Mouse (Mus musculus) lung, postnatal 0 days (tissue): ENCODE measurements around the gene Tada2a. TPM values are rescaled to one million over a fixed set of nuclear protein-coding genes. Genes with fewer than 3 reads are reported as not detected.

Experiments
- ATAC-seq: fragments of 200-750 bp; cut with Nextera tagmentation; 2 replicates; pipeline ENCODE4 v1.8.0; 2017; ENCODE audit warnings: moderate library complexity
- DNase-seq: peaks from one replicate; pipeline ENCODE4 v3.0.0-alpha.2; 2016; ENCODE audit warnings: low spot score
- H3K27ac ChIP-seq: fragments of 300-500 bp; sonication (generic); 2 replicates; pipeline ENCODE4 v1.5.1; 2014; ENCODE audit warnings: antibody characterized with exemption, mild to moderate bottlenecking, low read length, mixed read lengths
- H3K27me3 ChIP-seq: fragments of 300-500 bp; sonication (generic); replicated peaks from 2 replicates; pipeline ENCODE4 v1.6.1; 2014; ENCODE audit warnings: low read length, mixed read lengths; ENCODE audit not compliant: insufficient read depth
- H3K36me3 ChIP-seq: fragments of 300-500 bp; sonication (generic); 2 replicates; pipeline ENCODE4 v1.6.1; 2014; ENCODE audit warnings: low read length, mixed read lengths; ENCODE audit not compliant: insufficient read depth
- H3K4me1 ChIP-seq: fragments of 300-500 bp; sonication (generic); 2 replicates; pipeline ENCODE4 v1.6.1; 2014; ENCODE audit warnings: antibody characterized with exemption, low read depth, low read length, mixed read lengths; ENCODE audit not compliant: insufficient read depth
- H3K4me2 ChIP-seq: fragments of 300-500 bp; sonication (generic); replicated peaks from 2 replicates; pipeline ENCODE4 v1.6.1; 2014; ENCODE audit warnings: low read depth, mild to moderate bottlenecking, low read length, moderate library complexity, mixed read lengths
- H3K4me3 ChIP-seq: fragments of 300-500 bp; sonication (generic); 2 replicates; pipeline ENCODE4 v1.5.1; 2014; ENCODE audit warnings: low read depth, low read length
- H3K9ac ChIP-seq: fragments of 300-500 bp; sonication (generic); replicated peaks from 2 replicates; pipeline ENCODE4 v1.6.1; 2014; ENCODE audit warnings: low read depth, mild to moderate bottlenecking
- H3K9me3 ChIP-seq: fragments of 300-500 bp; sonication (generic); 2 replicates; pipeline ENCODE4 v1.6.1; 2016; ENCODE audit warnings: low read length, mixed read lengths
- CTCF ChIP-seq: IDR thresholded peaks from 2 replicates; pipeline ENCODE4 v1.5.1; 2016; ENCODE audit warnings: antibody characterized with exemption, mild to moderate bottlenecking
- EP300 ChIP-seq: IDR thresholded peaks from 2 replicates; pipeline ENCODE4 v1.6.1; 2016; ENCODE audit warnings: antibody characterized with exemption, mild to moderate bottlenecking, control low read depth
- WGBS: fragments of 180-500 bp; shearing (Covaris S2); extraction: QIAGEN DNeasy Blood & Tissue Kit; methylation state at CpG from one replicate; pipeline ENCODE4 v1.1.7; 2014; 5-methylcytosine and 5-hydroxymethylcytosine counted together
- polyA plus RNA-seq: library from polyadenylated mRNA; unstranded; fragments of >200 nt; fragmentation: Nextera tagmentation; extraction: Ambion mirVana; gene quantifications from 2 replicates; pipeline ENCODE4 v1.2.1, GENCODE M21; 2015

Tada2a gene
- polyA plus RNA-seq, 1 experiment from 2014 or later = 15.0 TPM

DNA sequence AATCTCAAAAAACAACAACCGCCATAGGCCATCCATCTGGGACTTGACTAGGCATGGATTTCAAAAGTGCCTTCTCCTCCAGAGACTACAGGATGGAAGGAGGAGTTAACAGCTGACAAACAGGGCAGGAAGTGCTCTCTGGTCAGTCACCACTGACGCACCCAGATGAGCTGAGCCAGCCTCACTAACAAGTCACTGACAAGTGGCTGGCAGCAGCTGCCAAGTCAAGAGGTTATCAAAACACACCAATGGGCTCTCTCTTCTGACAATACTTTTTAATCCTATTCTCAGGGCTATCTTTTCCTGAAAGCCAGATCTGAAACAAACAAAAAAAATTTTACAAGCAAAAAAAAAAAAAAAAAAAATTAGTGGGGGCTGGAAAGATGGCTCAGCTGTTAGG is 66.6 kb downstream of the Tada2a start:
- Histone ChIP-seq H3K4me2 (no peak overlapping the region), H3K4me3 (no peak overlapping the region), H3K9me3 (no peaks in the 10 kb centered on the region), H3K36me3 (no peaks in the 10 kb centered on the region), H3K4me1 (no peaks in the 10 kb centered on the region), H3K27me3 (no peaks in the 10 kb centered on the region), H3K27ac (0 out of 2 replicates have a peak overlapping the region, but pooled peaks have one; percentile 16), H3K9ac (no peak overlapping the region)
- ATAC-seq = peak; percentile 43
- TF ChIP-seq CTCF = no peak
- TF ChIP-seq EP300 = no peak; the same call in 1 of the 2 replicates
- peak; percentile 67 for DNase-seq
- WGBS = 29% methylated on average over 2 of the region's 2 CpGs

DNA sequence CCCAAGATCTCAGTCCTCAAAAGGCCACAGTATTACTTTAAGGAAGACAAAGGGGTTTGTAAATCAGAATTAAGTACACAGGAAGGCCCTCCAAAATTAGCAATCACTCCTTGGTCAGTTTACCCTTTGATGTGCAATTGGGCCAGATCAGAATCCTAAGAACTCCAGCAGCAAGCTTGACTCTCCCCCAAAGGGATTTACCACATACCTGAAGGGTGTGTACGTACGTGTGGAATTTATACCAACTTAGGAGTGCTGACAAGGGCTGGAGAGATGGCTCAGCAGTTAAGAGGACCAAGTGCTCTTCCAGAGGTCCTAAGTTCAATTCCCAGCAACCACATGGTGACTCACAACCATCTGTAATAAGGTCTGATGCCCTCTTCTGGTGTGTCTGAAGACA is 67.5 kb downstream of the Tada2a start:
- WGBS = 63% methylated on average over 2 of the region's 2 CpGs

DNA sequence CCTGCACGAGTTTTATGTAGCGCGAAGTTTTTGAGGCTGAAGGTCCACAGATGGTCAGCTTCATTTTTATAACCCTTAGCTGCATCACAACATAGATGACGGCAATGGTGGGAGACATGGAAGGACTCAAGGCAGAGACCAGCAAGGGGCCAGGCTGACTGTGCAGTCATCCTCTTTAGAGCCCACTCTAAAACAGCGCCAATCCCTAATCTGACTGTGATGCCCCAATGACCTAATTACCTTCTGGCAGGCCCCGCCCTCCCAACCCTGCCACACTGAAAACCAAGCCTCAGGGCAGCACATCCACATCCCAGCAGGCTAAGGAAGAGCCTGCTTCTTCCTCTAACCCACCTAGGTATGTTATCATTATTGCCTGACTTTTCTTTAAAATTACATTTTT is 68.8 kb downstream of the Tada2a start:
- Histone ChIP-seq H3K27me3 (no peaks in the 10 kb centered on the region), H3K36me3 (no peaks in the 10 kb centered on the region), H3K9me3 (no peaks in the 10 kb centered on the region), H3K9ac (no peak overlapping the region), H3K4me2 (no peak overlapping the region), H3K27ac (no peak overlapping the region), H3K4me3 (no peak overlapping the region), H3K4me1 (no peaks in the 10 kb centered on the region)
- ATAC-seq (no peak), DNase-seq (no peak)
- no peak for TF ChIP-seq CTCF
- TF ChIP-seq EP300 = no peak
- 80% methylated on average over 6 of the region's 6 CpGs for WGBS

More for the DNA sequence above, 67.5 kb downstream of the Tada2a start:
- DNase-seq = no peak
- Histone ChIP-seq H3K4me2 (no peak overlapping the region), H3K4me3 (no peak overlapping the region), H3K27me3 (no peaks in the 10 kb centered on the region), H3K36me3 (no peaks in the 10 kb centered on the region), H3K27ac (no peak overlapping the region), H3K9ac (no peak overlapping the region), H3K9me3 (no peaks in the 10 kb centered on the region), H3K4me1 (no peaks in the 10 kb centered on the region)
- TF ChIP-seq EP300 (no peak), CTCF (peak; percentile 10; the same call in 1 of the 2 replicates)
- peak; percentile 57 for ATAC-seq

GRCm38 (mm10) chr11:84059784-84060183 is 69.6 kb downstream of the Tada2a start:
- H3K4me1 ChIP-seq = no peaks in the 10 kb centered on the region
- WGBS = 84% methylated on average over 2 of the region's 2 CpGs
- H3K9ac ChIP-seq = no peak overlapping the region

DNA sequence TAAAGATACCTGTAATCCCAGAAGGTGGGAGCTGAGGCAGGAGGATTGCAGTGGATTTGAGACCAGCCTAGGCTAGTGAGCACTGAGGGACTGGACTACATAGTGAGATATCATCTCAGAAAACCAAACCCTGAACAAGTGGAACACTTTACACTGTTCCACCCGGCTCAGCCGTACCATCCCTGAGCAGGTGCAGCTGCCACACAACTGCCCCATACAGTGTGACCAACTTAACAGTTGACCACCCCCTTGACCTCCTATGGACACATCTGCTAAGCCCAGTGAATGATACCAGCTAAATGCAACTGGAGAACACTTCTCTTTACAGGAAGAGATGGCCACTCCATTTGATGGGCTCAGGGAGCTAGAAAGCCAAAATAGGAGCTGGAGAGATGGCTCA is 72.0 kb downstream of the Tada2a start:
- Histone ChIP-seq H3K9ac (no peak overlapping the region), H3K27ac (no peak overlapping the region), H3K4me1 (no peaks in the 10 kb centered on the region), H3K36me3 (no peaks in the 10 kb centered on the region), H3K9me3 (no peaks in the 10 kb centered on the region), H3K4me3 (no peak overlapping the region), H3K27me3 (no peaks in the 10 kb centered on the region), H3K4me2 (no peak overlapping the region)
- 91% methylated on average over 2 of the region's 2 CpGs for WGBS
- no peak for ATAC-seq
- no peak for DNase-seq
- TF ChIP-seq EP300 = no peak
- no peak for TF ChIP-seq CTCF

More at GRCm38 (mm10) chr11:84059784-84060183, 69.6 kb downstream of the Tada2a start:
- Histone ChIP-seq H3K9me3 (no peaks in the 10 kb centered on the region), H3K4me3 (no peak overlapping the region), H3K27me3 (no peaks in the 10 kb centered on the region), H3K36me3 (no peaks in the 10 kb centered on the region), H3K4me2 (no peak overlapping the region), H3K27ac (no peak overlapping the region)
- DNase-seq (no peak), ATAC-seq (no peak)
- TF ChIP-seq EP300 (no peak), CTCF (no peak)

DNA sequence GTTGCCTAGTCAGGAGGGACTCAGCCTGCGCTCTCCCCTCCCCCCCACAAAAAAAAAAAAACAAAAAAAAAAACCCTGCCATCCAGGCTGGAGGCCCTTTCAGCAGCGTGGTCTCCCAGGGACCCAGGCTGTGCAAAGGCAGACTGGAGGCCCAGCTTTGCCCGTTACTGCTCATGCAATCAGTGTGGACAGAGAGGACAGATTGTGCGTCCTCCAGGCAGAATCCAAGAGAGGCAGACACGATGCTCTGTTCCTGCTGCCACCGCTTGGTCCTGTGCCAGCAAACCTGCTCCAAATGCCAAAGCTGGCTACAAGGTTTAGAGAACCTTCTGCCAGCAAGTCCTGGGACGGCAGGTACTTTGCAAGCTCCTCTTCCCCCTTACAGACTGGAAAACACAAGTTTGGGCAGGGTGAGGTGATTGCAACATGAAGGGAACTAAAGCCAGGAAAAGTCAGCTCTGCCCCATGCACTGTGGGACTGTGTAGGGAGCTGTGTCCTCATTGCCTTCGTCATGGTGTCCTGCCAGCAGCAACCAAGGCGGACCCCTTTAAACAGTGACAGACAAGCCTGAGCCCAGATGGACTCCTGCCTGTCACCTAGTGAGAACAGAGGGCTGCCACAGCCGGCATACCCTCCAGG is 75.8 kb downstream of the Tada2a start:
- no peak overlapping the region for H3K4me3 ChIP-seq
- H3K4me1 ChIP-seq = no peaks in the 10 kb centered on the region
- peak; percentile 49 for DNase-seq
- no peaks in the 10 kb centered on the region for H3K9me3 ChIP-seq
- no peak overlapping the region for H3K9ac ChIP-seq
- ATAC-seq = peak; percentile 52
- H3K27me3 ChIP-seq = no peaks in the 10 kb centered on the region
- no peak overlapping the region for H3K4me2 ChIP-seq
- no peaks in the 10 kb centered on the region for H3K36me3 ChIP-seq
- WGBS = 50% methylated on average over 10 of the region's 10 CpGs
- TF ChIP-seq EP300 (no peak), CTCF (no peak)
- peak overlapping the region; percentile 26; the same call in 1 of the 2 replicates for H3K27ac ChIP-seq
